Comparison of ENCODE assay signal across 8 mouse cellular contexts in genomic region chr10:79908167-79909091, GRCm38 (mm10). TPM values are rescaled to one million over a fixed set of nuclear protein-coding genes. Genes with fewer than 3 reads are reported as not detected.
DNase-seq lines count a peak whose midpoint lies in the region; ATAC-seq and TF ChIP-seq lines count a peak whose summit lies in the region.

Med16 (minus strand) TSS chr10:79908923.

- DNase-seq in 3134 (ENCODE audit: extremely low read depth, insufficient read length, low spot score): peak; percentile 99
- DNase-seq in adrenal gland, postnatal 36 days: peak; percentile 96 to 99
- DNase-seq in heart, adult 2 months: peak; percentile 97
- peak; percentile 97 for DNase-seq in kidney, adult 8-10 months
- peak; percentile 97 for DNase-seq in spleen, postnatal 10 days (ENCODE audit: low spot score in 2 of 2)

- H3K9ac ChIP-seq in embryonic facial prominence, embryonic 13.5 days: peak within 1 kb of the TSS; percentile 94
- H3K9ac ChIP-seq in heart, adult 2 months (ENCODE audit: low read depth, low read length): peak within 1 kb of the TSS; percentile 97
- H3K9ac ChIP-seq in limb, embryonic 13.5 days: peak within 1 kb of the TSS; percentile 87
- H3K9ac ChIP-seq in midbrain, embryonic 16.5 days (ENCODE audit: low read depth, low read length): peak within 1 kb of the TSS; percentile 97

- H3K9me3 ChIP-seq in embryonic facial prominence, embryonic 13.5 days: no peaks in the 10 kb centered on the region
- H3K9me3 ChIP-seq in limb, embryonic 13.5 days: no peaks in the 10 kb centered on the region
- H3K9me3 ChIP-seq in midbrain, embryonic 16.5 days (replicated peaks; ENCODE audit: control insufficient read depth, low read length, poor library complexity, severe bottlenecking): no peaks in the 10 kb centered on the region

- peaks cover 65% of the 10 kb centered on the region for H3K36me3 ChIP-seq in embryonic facial prominence, embryonic 13.5 days
- H3K36me3 ChIP-seq in heart, adult 2 months (ENCODE audit: control insufficient read depth, insufficient read depth, low read length): no peaks in the 10 kb centered on the region
- peaks cover 71% of the 10 kb centered on the region for H3K36me3 ChIP-seq in limb, embryonic 13.5 days
- peaks cover 24% of the 10 kb centered on the region; the same call in 1 of the 2 replicates for H3K36me3 ChIP-seq in midbrain, embryonic 16.5 days (ENCODE audit: control insufficient read depth, insufficient read depth, low read length)

- 2% methylated on average over 52 of the region's 52 CpGs for WGBS in embryonic facial prominence, embryonic 13.5 days
- WGBS in heart, adult 2 months: 2% methylated on average over 52 of the region's 52 CpGs
- WGBS in limb, embryonic 13.5 days: 1% methylated on average over 52 of the region's 52 CpGs
- WGBS in midbrain, embryonic 16.5 days: 1% methylated on average over 52 of the region's 52 CpGs

- H3K4me2 ChIP-seq in embryonic facial prominence, embryonic 13.5 days: peak within 1 kb of the TSS; percentile 53
- peak within 1 kb of the TSS; percentile 55 for H3K4me2 ChIP-seq in limb, embryonic 13.5 days (replicated peaks)
- H3K4me2 ChIP-seq in midbrain, embryonic 16.5 days (ENCODE audit: low read length): peak within 1 kb of the TSS; percentile 56

- peaks cover 8% of the 10 kb centered on the region for H3K4me1 ChIP-seq in embryonic facial prominence, embryonic 13.5 days
- peaks cover 4% of the 10 kb centered on the region for H3K4me1 ChIP-seq in heart, adult 2 months (ENCODE audit: control insufficient read depth, insufficient read depth, low read length)
- H3K4me1 ChIP-seq in limb, embryonic 13.5 days: peaks cover 12% of the 10 kb centered on the region
- peaks cover 5% of the 10 kb centered on the region; the same call in 1 of the 2 replicates for H3K4me1 ChIP-seq in midbrain, embryonic 16.5 days (ENCODE audit: control insufficient read depth, insufficient read depth, low read length)

- H3K4me3 ChIP-seq in embryonic facial prominence, embryonic 13.5 days: peak within 1 kb of the TSS; percentile 70
- peak within 1 kb of the TSS; percentile 97 for H3K4me3 ChIP-seq in heart, adult 2 months
- peak within 1 kb of the TSS; percentile 64 for H3K4me3 ChIP-seq in limb, embryonic 13.5 days
- peak within 1 kb of the TSS; percentile 84 for H3K4me3 ChIP-seq in midbrain, embryonic 16.5 days (ENCODE audit: low read depth, low read length)

- no peak for TF ChIP-seq CTCF in heart, adult 2 months (IDR thresholded peaks at IDR 0.05)

- peak; percentile 92 for ATAC-seq in embryonic facial prominence, embryonic 13.5 days (ENCODE audit: insufficient number of reproducible peaks, insufficient read depth, low FRiP score, low TSS enrichment, low read depth)
- peak; percentile 93 for ATAC-seq in limb, embryonic 13.5 days (ENCODE audit: low FRiP score, low read depth)
- peak; percentile 88 for ATAC-seq in midbrain, embryonic 16.5 days

- H3K79me2 ChIP-seq in heart, adult 2 months (replicated peaks; ENCODE audit: control insufficient read depth, insufficient read depth, low read length): no peaks in the 10 kb centered on the region

- no peaks in the 10 kb centered on the region for H3K27me3 ChIP-seq in embryonic facial prominence, embryonic 13.5 days
- H3K27me3 ChIP-seq in heart, adult 2 months (ENCODE audit: control insufficient read depth, insufficient read depth, low read length): no peaks in the 10 kb centered on the region
- H3K27me3 ChIP-seq in limb, embryonic 13.5 days: no peaks in the 10 kb centered on the region
- no peaks in the 10 kb centered on the region for H3K27me3 ChIP-seq in midbrain, embryonic 16.5 days (ENCODE audit: control insufficient read depth, insufficient read depth, low read depth, low read length)

- TF ChIP-seq POLR2A in heart, adult 2 months (IDR thresholded peaks at IDR 0.05; ENCODE audit: insufficient read depth, low read depth, low read length): no peak

- intact Hi-C loops in heart, adult 2 months (cut with DNase I): no loop called here

- H3K27ac ChIP-seq in embryonic facial prominence, embryonic 13.5 days: peak within 1 kb of the TSS; percentile 97
- peak within 1 kb of the TSS; percentile 100 for H3K27ac ChIP-seq in heart, adult 2 months
- peak within 1 kb of the TSS; percentile 97 for H3K27ac ChIP-seq in limb, embryonic 13.5 days
- H3K27ac ChIP-seq in midbrain, embryonic 16.5 days (ENCODE audit: low read length): peak within 1 kb of the TSS; percentile 99

- no peak for TF ChIP-seq EP300 in heart, adult 2 months (IDR thresholded peaks at IDR 0.05; ENCODE audit: insufficient read depth, low read depth, low read length)

RNA-seq across cellular contexts. Expression of gene Med16, which starts in this region (rescaled TPM):
- 10 to 100 TPM; 39.7 to 50.6 TPM for total RNA-seq in adrenal gland, postnatal 36 days (2021)
- 47.6 and 49.3 TPM in 2 replicates for polyA plus RNA-seq in embryonic facial prominence, embryonic 13.5 days (2015; fragmentation: Nextera tagmentation; extraction: Ambion mirVana)
- 10 to 100 TPM; 40.8 to 54.1 TPM for total RNA-seq in heart, adult 2 months (2021)
- 54.9 and 62.4 TPM in 2 replicates for polyA plus RNA-seq in heart, adult 2 months (2012; rRNA removed)
- 44.9 and 46.8 TPM in 2 replicates for polyA plus RNA-seq in limb, embryonic 13.5 days (2015; fragmentation: Nextera tagmentation; extraction: Ambion mirVana)
- 55.4 and 56.6 TPM in 2 replicates for polyA plus RNA-seq in midbrain, embryonic 16.5 days (2015; fragmentation: Nextera tagmentation; extraction: Ambion mirVana)

Comparison
In these comparisons a context has a peak if more than half of its experiments do, and no peak if none do; other contexts are left out.
1. Peak in every context shown above with its lines: DNase-seq, ATAC-seq, H3K4me3 ChIP-seq and H3K27ac ChIP-seq.